Mouse (Mus musculus): ENCODE measurements at regions not wholly inside any gene's neighbourhood (a gene's known extent, or its start where the extent isn't known, plus 50 kb on each side); places are given as distances from the start of the nearest gene placed in this dataset.

DNA sequence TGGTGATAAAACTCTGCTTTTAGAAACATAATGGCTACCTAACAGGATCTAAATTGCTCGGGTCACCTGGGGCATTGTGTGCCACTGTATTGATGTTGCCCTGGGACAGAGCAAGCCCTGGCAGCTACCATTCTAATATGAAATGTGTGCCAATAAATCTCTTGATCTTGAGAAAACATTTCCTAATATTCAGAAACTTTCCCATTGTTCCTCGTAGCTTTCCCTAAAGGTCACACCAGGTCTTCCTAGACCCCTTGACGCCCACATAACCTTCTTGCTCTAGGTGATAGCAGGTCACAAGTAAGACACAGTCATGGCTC lies 378.2 kb upstream of the Mmadhc start:
- Histone ChIP-seq H3K4me3 (ENCODE audit: low read depth, low read length) (no peak overlapping the region), H3K4me1 (ENCODE audit: control insufficient read depth, insufficient read depth, low read length) (no peaks in the 10 kb centered on the region), H3K36me3 (ENCODE audit: control insufficient read depth, insufficient read depth, low read length) (no peaks in the 10 kb centered on the region), H3K9ac (replicated peaks; ENCODE audit: low read depth, low read length) (no peak overlapping the region), H3K4me2 (ENCODE audit: low read depth, low read length) (no peak overlapping the region), H3K27me3 (ENCODE audit: control insufficient read depth, insufficient read depth, low read length) (no peaks in the 10 kb centered on the region), H3K9me3 (ENCODE audit: control insufficient read depth, low read length) (no peaks in the 10 kb centered on the region), H3K27ac (ENCODE audit: low read depth, low read length) (no peak overlapping the region)
- WGBS = 86% methylated on average over 3 of the region's 3 CpGs
- ATAC-seq (ENCODE audit: low read depth) = no peak

DNA sequence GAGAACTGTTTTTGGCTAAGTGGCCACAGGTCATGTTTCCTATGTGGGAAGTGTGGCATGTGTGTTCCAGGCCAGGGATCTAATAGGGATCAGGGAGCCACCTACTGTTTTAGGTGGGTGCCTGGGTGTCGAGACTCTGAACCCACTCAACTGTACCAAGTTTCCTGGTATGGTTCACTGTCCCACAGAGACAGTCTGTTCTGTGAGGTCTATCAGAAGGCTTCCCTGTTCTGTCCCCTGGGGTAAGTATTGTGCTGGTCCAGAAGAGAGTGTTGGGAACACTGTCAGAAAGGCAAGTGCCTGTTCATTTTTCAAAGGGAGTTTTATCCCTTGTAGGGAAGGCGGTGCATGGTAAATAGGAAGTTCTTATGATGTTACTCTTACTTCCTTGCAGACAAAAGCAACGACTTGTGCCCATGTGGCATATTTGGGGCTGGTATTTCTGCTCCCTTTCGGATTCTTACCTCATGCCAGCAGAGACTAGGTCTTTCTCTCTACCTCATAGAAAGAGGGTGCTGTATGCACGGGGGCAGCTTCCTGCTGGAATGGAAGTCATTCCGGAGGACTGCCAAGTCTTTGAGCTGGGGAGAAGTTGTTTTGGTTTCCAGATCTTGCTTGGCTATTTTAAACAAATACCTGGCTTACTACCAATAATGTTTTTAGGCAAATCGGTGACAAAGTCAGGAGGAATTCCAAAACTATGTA lies 377.7 kb upstream of the Mmadhc start:
- no peaks in the 10 kb centered on the region for H3K4me1 ChIP-seq (ENCODE audit: control insufficient read depth, insufficient read depth, low read length)
- no peaks in the 10 kb centered on the region for H3K9me3 ChIP-seq (ENCODE audit: control insufficient read depth, low read length)
- no peak overlapping the region for H3K9ac ChIP-seq (replicated peaks; ENCODE audit: low read depth, low read length)
- no peak overlapping the region for H3K4me3 ChIP-seq (ENCODE audit: low read depth, low read length)
- H3K27me3 ChIP-seq (ENCODE audit: control insufficient read depth, insufficient read depth, low read length) = no peaks in the 10 kb centered on the region
- no peak for ATAC-seq (ENCODE audit: low read depth)
- no peak overlapping the region for H3K27ac ChIP-seq (ENCODE audit: low read depth, low read length)
- H3K4me2 ChIP-seq (ENCODE audit: low read depth, low read length) = no peak overlapping the region
- 89% methylated on average over 7 of the region's 7 CpGs for WGBS
- H3K36me3 ChIP-seq (ENCODE audit: control insufficient read depth, insufficient read depth, low read length) = no peaks in the 10 kb centered on the region

DNA sequence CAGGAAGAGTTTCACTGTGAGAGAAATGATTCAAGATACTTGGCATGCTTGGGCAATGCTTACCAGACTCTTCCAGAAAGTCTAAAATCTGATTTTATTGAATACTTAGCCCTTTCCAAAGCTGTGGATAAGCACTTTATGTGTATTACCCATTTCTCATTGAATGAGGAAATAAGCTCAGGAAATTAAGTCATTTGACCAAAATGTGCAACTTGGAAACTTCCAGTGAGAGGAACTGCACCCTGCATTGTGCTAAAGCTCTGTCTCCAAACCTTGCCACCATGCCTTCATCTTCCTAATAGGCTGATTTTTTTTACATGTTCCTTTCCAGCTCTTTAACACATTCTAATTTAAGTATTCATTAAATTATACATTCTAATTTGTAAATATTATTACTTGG lies 372.7 kb upstream of the Mmadhc start:
- Histone ChIP-seq H3K9me3 (ENCODE audit: control insufficient read depth, low read length) (no peaks in the 10 kb centered on the region), H3K4me1 (ENCODE audit: control insufficient read depth, insufficient read depth, low read length) (no peaks in the 10 kb centered on the region), H3K36me3 (ENCODE audit: control insufficient read depth, insufficient read depth, low read length) (no peaks in the 10 kb centered on the region), H3K27me3 (ENCODE audit: control insufficient read depth, insufficient read depth, low read length) (no peaks in the 10 kb centered on the region), H3K4me3 (ENCODE audit: low read depth, low read length) (no peak overlapping the region), H3K4me2 (ENCODE audit: low read depth, low read length) (no peak overlapping the region), H3K27ac (ENCODE audit: low read depth, low read length) (no peak overlapping the region), H3K9ac (replicated peaks; ENCODE audit: low read depth, low read length) (no peak overlapping the region)
- no peak for ATAC-seq (ENCODE audit: low read depth)

DNA sequence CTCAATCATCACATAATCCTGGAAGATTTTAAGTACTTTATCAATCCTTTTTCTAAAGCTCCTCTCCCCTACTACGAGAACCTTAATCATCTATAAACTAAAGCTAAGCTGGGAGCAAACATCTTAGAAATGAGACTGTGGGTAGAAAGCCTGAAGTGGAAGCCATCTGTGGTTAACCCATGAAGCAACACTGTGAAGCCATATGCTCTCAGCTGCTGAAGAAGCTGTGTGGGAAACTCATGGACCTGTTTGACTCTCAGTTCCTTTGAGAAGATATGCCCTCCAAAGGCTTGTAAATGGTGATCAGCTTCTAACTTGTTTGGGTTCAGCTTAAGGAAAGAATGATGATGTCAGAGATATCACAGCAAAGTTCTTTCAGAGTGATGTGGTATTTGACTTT lies 372.2 kb upstream of the Mmadhc start:
- WGBS = 90% methylated on average over 1 of the region's 1 CpGs

DNA sequence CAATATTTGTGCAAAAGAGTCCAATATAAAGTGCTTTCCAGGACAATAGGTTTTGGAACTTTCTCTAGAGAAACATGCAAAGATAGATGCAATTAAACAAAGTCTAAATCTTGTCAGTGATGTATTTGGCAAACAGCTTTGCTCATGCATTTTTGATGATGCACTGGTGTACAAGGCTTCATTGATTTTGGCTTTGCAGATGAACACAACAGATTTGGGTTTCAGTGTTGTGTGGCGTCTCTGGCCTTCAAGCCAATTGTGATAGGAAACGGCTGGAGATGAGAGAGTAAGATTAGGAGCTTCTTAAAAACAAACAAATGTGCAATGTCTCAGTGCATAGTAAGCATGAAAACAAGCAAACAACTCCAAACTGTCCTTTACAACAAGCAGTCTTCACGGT lies 370.6 kb upstream of the Mmadhc start:
- Histone ChIP-seq H3K9ac (replicated peaks; ENCODE audit: low read depth, low read length) (no peak overlapping the region), H3K4me1 (ENCODE audit: control insufficient read depth, insufficient read depth, low read length) (no peaks in the 10 kb centered on the region), H3K27me3 (ENCODE audit: control insufficient read depth, insufficient read depth, low read length) (no peaks in the 10 kb centered on the region), H3K27ac (ENCODE audit: low read depth, low read length) (no peak overlapping the region), H3K4me3 (ENCODE audit: low read depth, low read length) (no peak overlapping the region), H3K4me2 (ENCODE audit: low read depth, low read length) (no peak overlapping the region), H3K9me3 (ENCODE audit: control insufficient read depth, low read length) (no peaks in the 10 kb centered on the region), H3K36me3 (ENCODE audit: control insufficient read depth, insufficient read depth, low read length) (no peaks in the 10 kb centered on the region)
- 63% methylated on average over 3 of the region's 3 CpGs for WGBS
- no peak for ATAC-seq (ENCODE audit: low read depth)

More for the DNA sequence above, 372.2 kb upstream of the Mmadhc start:
- Histone ChIP-seq H3K9ac (replicated peaks; ENCODE audit: low read depth, low read length) (no peak overlapping the region), H3K27me3 (ENCODE audit: control insufficient read depth, insufficient read depth, low read length) (no peaks in the 10 kb centered on the region), H3K4me3 (ENCODE audit: low read depth, low read length) (no peak overlapping the region), H3K4me2 (ENCODE audit: low read depth, low read length) (no peak overlapping the region), H3K4me1 (ENCODE audit: control insufficient read depth, insufficient read depth, low read length) (no peaks in the 10 kb centered on the region), H3K9me3 (ENCODE audit: control insufficient read depth, low read length) (no peaks in the 10 kb centered on the region), H3K36me3 (ENCODE audit: control insufficient read depth, insufficient read depth, low read length) (no peaks in the 10 kb centered on the region), H3K27ac (ENCODE audit: low read depth, low read length) (no peak overlapping the region)
- no peak for ATAC-seq (ENCODE audit: low read depth)

DNA sequence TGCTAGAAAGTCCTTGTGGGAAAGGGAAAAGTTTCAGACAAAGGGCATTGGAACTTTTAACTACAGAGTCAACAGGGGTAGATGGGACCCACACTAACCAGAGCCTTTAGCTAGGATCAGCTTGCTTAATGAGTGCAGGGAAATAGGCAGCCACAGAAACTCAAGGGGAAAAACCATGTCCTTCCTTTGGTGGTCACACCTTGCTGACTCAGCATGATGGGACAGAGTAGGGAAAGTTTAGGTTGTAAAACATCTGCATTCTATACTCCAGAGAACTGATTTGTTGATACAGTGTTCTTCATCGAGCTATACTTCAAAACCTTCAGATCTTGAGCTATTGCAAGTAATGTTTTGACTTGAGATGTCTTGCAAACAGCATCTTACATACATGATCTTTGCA lies 365.9 kb upstream of the Mmadhc start:
- Histone ChIP-seq H3K27ac (ENCODE audit: low read depth, low read length) (no peak overlapping the region), H3K4me3 (ENCODE audit: low read depth, low read length) (no peak overlapping the region), H3K27me3 (ENCODE audit: control insufficient read depth, insufficient read depth, low read length) (no peaks in the 10 kb centered on the region), H3K4me2 (ENCODE audit: low read depth, low read length) (no peak overlapping the region), H3K4me1 (ENCODE audit: control insufficient read depth, insufficient read depth, low read length) (no peaks in the 10 kb centered on the region), H3K9ac (replicated peaks; ENCODE audit: low read depth, low read length) (no peak overlapping the region), H3K36me3 (ENCODE audit: control insufficient read depth, insufficient read depth, low read length) (no peaks in the 10 kb centered on the region), H3K9me3 (ENCODE audit: control insufficient read depth, low read length) (no peaks in the 10 kb centered on the region)
- ATAC-seq (ENCODE audit: low read depth) = no peak
- 90% methylated on average over 1 of the region's 1 CpGs for WGBS

DNA sequence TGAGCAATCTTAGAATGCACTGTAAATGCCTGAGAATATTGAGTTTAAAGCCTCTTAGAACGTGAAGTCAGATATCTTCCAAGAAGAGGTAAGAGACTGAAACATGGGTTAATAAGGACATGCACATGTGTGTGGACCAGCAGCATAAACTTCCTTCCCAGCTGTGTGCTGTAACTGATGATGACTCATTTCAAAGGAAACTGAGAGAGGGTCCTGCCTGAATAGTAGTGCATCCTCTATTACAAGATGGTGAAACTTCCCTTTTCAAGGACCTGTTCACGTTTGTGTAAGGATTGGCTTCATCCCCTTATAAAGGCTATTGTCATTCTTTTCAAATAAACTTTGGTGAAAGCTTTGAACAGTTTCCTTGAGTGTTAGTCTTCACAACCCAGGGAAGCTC lies 363.4 kb upstream of the Mmadhc start:
- Histone ChIP-seq H3K4me2 (ENCODE audit: low read depth, low read length) (no peak overlapping the region), H3K4me1 (ENCODE audit: control insufficient read depth, insufficient read depth, low read length) (no peaks in the 10 kb centered on the region), H3K9ac (replicated peaks; ENCODE audit: low read depth, low read length) (no peak overlapping the region), H3K27me3 (ENCODE audit: control insufficient read depth, insufficient read depth, low read length) (no peaks in the 10 kb centered on the region), H3K9me3 (ENCODE audit: control insufficient read depth, low read length) (no peaks in the 10 kb centered on the region), H3K36me3 (ENCODE audit: control insufficient read depth, insufficient read depth, low read length) (no peaks in the 10 kb centered on the region), H3K27ac (ENCODE audit: low read depth, low read length) (no peak overlapping the region), H3K4me3 (ENCODE audit: low read depth, low read length) (no peak overlapping the region)
- ATAC-seq (ENCODE audit: low read depth) = no peak
- 57% methylated on average over 2 of the region's 2 CpGs for WGBS

DNA sequence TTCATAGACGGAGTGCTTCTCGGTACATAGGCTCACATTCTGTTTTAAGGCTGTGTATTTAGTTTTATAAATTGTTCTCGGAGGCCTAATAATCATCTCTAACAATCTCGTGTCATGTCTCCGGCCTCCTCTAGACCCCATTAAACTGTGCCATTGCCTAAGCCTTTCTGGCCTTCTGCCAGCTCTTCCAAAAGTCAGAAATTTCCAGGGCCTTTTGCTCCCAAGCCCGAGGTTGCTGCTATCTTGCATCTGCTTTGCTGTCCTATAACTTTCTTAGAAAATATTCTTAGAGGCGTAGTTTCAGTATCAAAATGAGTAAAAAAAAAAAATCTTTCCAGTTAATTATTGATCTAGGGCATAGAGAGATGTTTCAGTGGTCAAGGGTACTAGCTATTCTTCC lies 361.2 kb upstream of the Mmadhc start:
- Histone ChIP-seq H3K9me3 (ENCODE audit: control insufficient read depth, low read length) (no peaks in the 10 kb centered on the region), H3K4me1 (ENCODE audit: control insufficient read depth, insufficient read depth, low read length) (no peaks in the 10 kb centered on the region; the same call in 1 of the 2 replicates), H3K4me3 (ENCODE audit: low read depth, low read length) (no peak overlapping the region), H3K4me2 (ENCODE audit: low read depth, low read length) (no peak overlapping the region), H3K36me3 (ENCODE audit: control insufficient read depth, insufficient read depth, low read length) (no peaks in the 10 kb centered on the region), H3K27me3 (ENCODE audit: control insufficient read depth, insufficient read depth, low read length) (no peaks in the 10 kb centered on the region), H3K9ac (replicated peaks; ENCODE audit: low read depth, low read length) (no peak overlapping the region), H3K27ac (ENCODE audit: low read depth, low read length) (no peak overlapping the region)
- no peak for ATAC-seq (ENCODE audit: low read depth)
- WGBS = 68% methylated on average over 7 of the region's 7 CpGs

DNA sequence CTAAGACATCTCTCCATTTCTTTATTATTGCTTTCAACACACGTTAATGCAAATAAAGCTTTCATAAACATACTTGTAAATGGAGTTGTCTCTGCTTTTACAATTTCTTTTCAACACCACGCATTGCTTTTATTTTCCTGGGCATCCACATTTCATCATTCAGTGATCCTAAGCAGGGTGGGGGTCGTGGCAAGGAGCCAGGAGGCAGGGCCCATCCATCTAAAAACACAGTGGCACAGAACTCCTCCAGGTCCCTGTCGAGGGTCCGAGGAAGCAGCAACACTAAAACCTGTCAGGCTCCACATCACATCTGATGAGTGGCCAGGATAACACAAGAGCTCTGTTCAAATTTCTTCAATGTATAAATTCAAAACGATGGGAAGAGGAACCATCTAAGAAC lies 359.8 kb upstream of the Mmadhc start:
- 69% methylated on average over 6 of the region's 6 CpGs for WGBS

More for the DNA sequence above, 359.8 kb upstream of the Mmadhc start:
- Histone ChIP-seq H3K36me3 (ENCODE audit: control insufficient read depth, insufficient read depth, low read length) (no peaks in the 10 kb centered on the region), H3K9ac (replicated peaks; ENCODE audit: low read depth, low read length) (no peak overlapping the region), H3K9me3 (ENCODE audit: control insufficient read depth, low read length) (no peaks in the 10 kb centered on the region), H3K4me1 (ENCODE audit: control insufficient read depth, insufficient read depth, low read length) (no peaks in the 10 kb centered on the region; the same call in 1 of the 2 replicates), H3K4me2 (ENCODE audit: low read depth, low read length) (no peak overlapping the region), H3K27me3 (ENCODE audit: control insufficient read depth, insufficient read depth, low read length) (no peaks in the 10 kb centered on the region), H3K27ac (ENCODE audit: low read depth, low read length) (no peak overlapping the region), H3K4me3 (ENCODE audit: low read depth, low read length) (no peak overlapping the region)
- ATAC-seq (ENCODE audit: low read depth) = no peak
